Mouse (Mus musculus) forebrain, embryonic 11.5 days (tissue): ENCODE results near the gene Nfasc. TPM values are rescaled to one million over a fixed set of nuclear protein-coding genes. Genes with fewer than 3 reads are reported as not detected.

Source experiments
- ATAC-seq: fragments of 200-750 bp; cut with Nextera tagmentation; replicated peaks from 2 replicates; pipeline ENCODE4 v1.8.0; 2017; ENCODE audit warnings: moderate TSS enrichment; ENCODE audit not compliant: low FRiP score
- DNase-seq: peaks from one replicate; pipeline ENCODE4 v3.0.0-alpha.2; 2017; ENCODE audit warnings: low spot score
- H3K27ac ChIP-seq: fragments of 300-500 bp; sonication (generic); 2 replicates; pipeline ENCODE4 v1.5.1; 2014; ENCODE audit warnings: low read depth, low read length
- H3K27me3 ChIP-seq: fragments of 300-500 bp; sonication (generic); 2 replicates; pipeline ENCODE4 v1.6.1; 2014; ENCODE audit warnings: mild to moderate bottlenecking, low read length, mixed read lengths; ENCODE audit not compliant: control insufficient read depth, insufficient read depth
- H3K36me3 ChIP-seq: fragments of 300-500 bp; sonication (generic); 2 replicates; pipeline ENCODE4 v1.6.1; 2014; ENCODE audit warnings: mild to moderate bottlenecking, low read length, moderate library complexity, mixed read lengths; ENCODE audit not compliant: control insufficient read depth, insufficient read depth
- H3K4me1 ChIP-seq: fragments of 300-500 bp; sonication (generic); replicated peaks from 2 replicates; pipeline ENCODE4 v1.6.1; 2014; ENCODE audit warnings: low read length, mixed read lengths; ENCODE audit not compliant: control insufficient read depth, insufficient read depth
- H3K4me2 ChIP-seq: fragments of 300-500 bp; sonication (generic); 2 replicates; pipeline ENCODE4 v1.6.1; 2014; ENCODE audit warnings: low read depth, mild to moderate bottlenecking, low read length, moderate library complexity, mixed read lengths; ENCODE audit not compliant: severe bottlenecking
- H3K4me3 ChIP-seq: fragments of 300-500 bp; sonication (generic); 2 replicates; pipeline ENCODE4 v1.5.1; 2014; ENCODE audit warnings: low read depth, low read length
- H3K9ac ChIP-seq: fragments of 300-500 bp; sonication (generic); 2 replicates; pipeline ENCODE4 v1.6.1; 2014; ENCODE audit warnings: low read length
- H3K9me3 ChIP-seq: fragments of 300-500 bp; sonication (generic); 2 replicates; pipeline ENCODE4 v1.6.1; 2016; ENCODE audit warnings: low read length, mixed read lengths; ENCODE audit not compliant: control insufficient read depth
- WGBS: fragments of 180-500 bp; shearing (Covaris S2); extraction: QIAGEN DNeasy Blood & Tissue Kit; methylation state at CpG from one replicate; pipeline ENCODE4 v1.1.7; 2014; 5-methylcytosine and 5-hydroxymethylcytosine counted together
- polyA plus RNA-seq: library from polyadenylated mRNA; unstranded; fragments of >200 nt; fragmentation: Nextera tagmentation; extraction: Ambion mirVana; gene quantifications from 2 replicates; pipeline ENCODE4 v1.2.1, GENCODE M21; 2014

Gene Nfasc
- polyA plus RNA-seq, 1 experiment from 2014 or later: 19.9 TPM

DNA sequence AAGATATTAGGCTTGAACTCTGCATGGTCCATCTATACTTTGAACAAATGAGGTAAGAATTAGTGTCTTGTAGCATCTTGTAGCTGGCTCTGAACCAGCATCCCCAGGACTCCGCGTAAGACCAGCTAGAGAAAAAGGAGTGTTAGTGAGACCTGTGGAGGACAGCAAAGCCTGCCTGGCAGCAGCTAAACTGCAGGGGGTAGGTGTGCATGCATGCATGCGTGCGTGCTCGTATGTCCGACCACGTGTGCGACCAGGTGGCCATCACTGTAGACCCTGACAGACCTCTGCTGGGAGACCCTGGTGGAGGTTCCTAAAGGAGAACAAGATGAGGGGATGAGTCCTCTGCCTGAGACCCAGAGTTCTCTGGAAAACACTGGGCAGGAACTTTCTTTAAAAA lies 113.4 kb downstream of the Nfasc start:
- 89% methylated on average over 8 of the region's 8 CpGs for WGBS

DNA sequence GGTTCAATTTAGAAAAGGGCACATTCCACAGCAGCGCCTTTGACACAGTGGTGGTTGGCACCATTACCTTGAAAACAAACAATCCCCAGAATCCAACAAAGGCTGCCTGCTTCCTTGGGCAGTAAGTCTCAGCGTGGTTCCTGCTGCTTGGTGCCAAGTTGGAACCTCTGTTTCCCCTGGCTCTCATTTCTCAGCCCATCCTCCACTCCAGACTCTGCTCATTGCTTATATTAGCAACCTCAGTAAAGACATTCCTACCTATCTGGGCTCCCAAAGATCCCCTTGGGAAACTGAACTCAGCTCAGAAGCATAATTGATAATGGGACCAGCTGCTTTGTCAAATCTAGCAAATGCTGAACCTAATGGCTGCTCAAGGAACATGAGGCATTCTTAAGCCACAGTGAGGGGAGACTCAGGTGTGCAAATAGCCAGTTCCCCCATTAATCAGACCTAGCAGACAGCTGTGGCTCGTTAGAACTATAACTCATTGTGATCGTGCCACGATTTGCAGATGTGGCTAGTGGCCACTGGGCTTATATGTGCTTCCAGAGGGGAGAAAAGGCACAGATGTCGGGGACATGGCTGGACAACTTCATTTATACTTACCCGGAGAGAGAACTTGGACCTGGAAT lies 115.4 kb downstream of the Nfasc start:
- Histone ChIP-seq H3K9me3 (no peaks in the 10 kb centered on the region), H3K27ac (no peak overlapping the region), H3K4me3 (no peak overlapping the region), H3K27me3 (no peaks in the 10 kb centered on the region), H3K4me1 (no peaks in the 10 kb centered on the region), H3K4me2 (no peak overlapping the region), H3K36me3 (no peaks in the 10 kb centered on the region), H3K9ac (no peak overlapping the region)
- no peak for DNase-seq
- ATAC-seq: no peak
- WGBS: 80% methylated on average over 7 of the region's 7 CpGs

More for the DNA sequence above, 113.4 kb downstream of the Nfasc start:
- Histone ChIP-seq H3K4me1 (no peaks in the 10 kb centered on the region), H3K9ac (no peak overlapping the region), H3K27me3 (no peaks in the 10 kb centered on the region), H3K4me3 (no peak overlapping the region), H3K4me2 (no peak overlapping the region), H3K27ac (no peak overlapping the region), H3K36me3 (no peaks in the 10 kb centered on the region), H3K9me3 (no peaks in the 10 kb centered on the region)
- ATAC-seq (no peak), DNase-seq (no peak)

DNA sequence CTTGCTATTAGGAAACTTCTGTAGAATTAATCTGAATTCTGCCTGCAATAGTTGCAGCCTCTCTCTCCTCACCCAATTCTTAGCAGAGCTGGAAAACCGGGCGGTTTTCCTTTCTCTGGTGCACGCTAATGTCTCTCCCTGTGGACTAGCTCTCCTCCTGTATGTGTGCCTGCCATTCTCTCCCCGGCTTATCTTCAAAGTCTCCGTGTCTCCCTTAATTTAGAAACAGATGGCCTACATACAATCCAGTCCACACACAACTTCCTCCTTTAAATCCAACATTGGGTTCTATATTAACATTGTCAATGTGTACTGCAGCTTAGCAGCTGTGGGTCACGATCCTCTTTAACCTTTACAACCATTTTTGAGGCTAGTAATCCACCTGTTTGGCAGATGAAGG lies 116.6 kb downstream of the Nfasc start:
- Histone ChIP-seq H3K9me3 (no peaks in the 10 kb centered on the region), H3K36me3 (no peaks in the 10 kb centered on the region), H3K4me3 (no peak overlapping the region), H3K4me2 (no peak overlapping the region), H3K4me1 (no peaks in the 10 kb centered on the region), H3K9ac (no peak overlapping the region), H3K27ac (no peak overlapping the region), H3K27me3 (no peaks in the 10 kb centered on the region)
- DNase-seq (no peak), ATAC-seq (no peak)
- 88% methylated on average over 6 of the region's 6 CpGs for WGBS

DNA sequence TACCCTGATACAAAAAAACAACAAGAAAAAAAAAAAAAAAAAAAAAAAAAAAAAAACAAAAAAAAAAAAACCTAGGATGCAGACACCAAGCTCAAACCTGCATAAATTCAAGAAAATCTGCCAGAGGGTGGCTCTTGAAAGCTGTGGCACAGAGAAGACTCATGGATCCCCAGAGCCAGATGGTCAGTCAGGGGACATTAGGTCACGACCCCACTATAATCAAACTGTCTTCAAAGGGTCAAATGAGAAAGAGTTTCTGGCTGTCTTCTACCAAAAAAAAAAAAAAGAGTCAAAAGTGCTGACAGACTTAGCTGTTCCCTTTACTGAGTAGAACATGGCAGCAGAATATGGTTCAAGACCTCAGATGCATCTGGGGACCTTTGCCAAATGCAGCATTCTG lies 117.1 kb downstream of the Nfasc start:
- no peak overlapping the region for H3K9ac ChIP-seq
- H3K4me3 ChIP-seq: no peak overlapping the region
- no peaks in the 10 kb centered on the region for H3K27me3 ChIP-seq
- no peaks in the 10 kb centered on the region for H3K9me3 ChIP-seq
- DNase-seq: no peak
- no peaks in the 10 kb centered on the region for H3K36me3 ChIP-seq
- H3K4me2 ChIP-seq: no peak overlapping the region
- 63% methylated on average over 1 of the region's 1 CpGs for WGBS
- ATAC-seq: no peak
- no peaks in the 10 kb centered on the region for H3K4me1 ChIP-seq
- no peak overlapping the region for H3K27ac ChIP-seq

DNA sequence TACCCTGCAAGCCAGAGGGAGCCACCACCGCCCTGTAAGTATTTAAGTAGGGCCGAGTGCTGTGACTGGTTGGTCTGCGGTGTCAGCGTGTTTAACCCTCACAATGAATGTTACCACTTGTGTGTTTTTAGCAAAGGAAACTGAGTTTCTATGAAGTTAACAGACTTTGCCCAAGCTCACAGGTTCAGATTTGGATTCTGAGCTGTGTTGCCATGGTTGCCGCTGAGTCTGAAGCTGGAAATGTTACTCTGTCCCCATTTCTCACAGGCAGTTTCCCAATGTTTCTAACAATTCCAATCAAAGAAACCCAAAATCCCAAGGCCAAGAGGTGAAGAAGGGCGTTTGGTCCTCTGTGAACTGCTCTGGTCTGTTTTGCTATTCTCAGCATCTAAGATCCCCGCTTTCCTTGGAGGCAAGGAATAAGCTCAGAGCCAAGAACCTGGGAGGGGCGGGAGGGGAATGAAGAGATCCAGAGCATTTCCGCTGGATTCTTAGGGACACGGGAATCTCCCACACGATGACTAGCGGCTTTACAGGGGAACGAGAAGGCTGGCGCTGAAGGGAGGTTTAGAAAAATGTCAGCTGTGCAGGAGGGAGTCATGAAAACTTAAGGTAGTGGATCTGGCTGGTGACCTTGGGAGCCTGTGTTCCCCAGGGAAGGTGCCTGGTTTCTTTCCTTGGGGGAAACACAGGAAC lies 117.8 kb downstream of the Nfasc start:
- Histone ChIP-seq H3K4me1 (no peaks in the 10 kb centered on the region), H3K27ac (no peak overlapping the region), H3K4me2 (no peak overlapping the region), H3K4me3 (no peak overlapping the region), H3K36me3 (no peaks in the 10 kb centered on the region), H3K27me3 (no peaks in the 10 kb centered on the region), H3K9me3 (no peaks in the 10 kb centered on the region), H3K9ac (no peak overlapping the region)
- 70% methylated on average over 14 of the region's 14 CpGs for WGBS
- DNase-seq (no peak), ATAC-seq (no peak)

DNA sequence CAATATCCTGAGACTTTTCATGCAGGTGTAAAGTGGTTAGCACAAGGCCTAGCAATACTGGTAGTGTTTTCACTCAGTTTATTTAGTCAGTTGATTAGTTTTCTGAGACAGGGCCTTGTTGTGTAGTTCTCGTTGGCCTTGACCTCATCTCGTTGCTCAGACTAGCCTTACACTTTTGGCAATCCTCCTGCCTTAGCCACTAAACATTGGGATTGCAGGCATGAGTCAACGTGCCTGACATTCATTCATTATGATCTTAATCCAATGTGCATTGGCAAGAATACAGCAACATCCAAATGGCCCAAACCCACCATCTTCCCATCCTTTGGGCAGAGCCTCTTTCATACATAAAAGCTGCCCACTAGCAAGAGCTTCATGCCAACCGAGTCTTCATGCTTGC lies 129.5 kb downstream of the Nfasc start:
- no peak overlapping the region for H3K27ac ChIP-seq
- no peak for ATAC-seq
- no peak overlapping the region for H3K4me2 ChIP-seq
- H3K9ac ChIP-seq: no peak overlapping the region
- H3K27me3 ChIP-seq: no peaks in the 10 kb centered on the region
- no peak for DNase-seq
- no peaks in the 10 kb centered on the region for H3K9me3 ChIP-seq
- no peak overlapping the region for H3K4me3 ChIP-seq
- 85% methylated on average over 4 of the region's 4 CpGs for WGBS
- no peaks in the 10 kb centered on the region for H3K36me3 ChIP-seq
- H3K4me1 ChIP-seq: no peaks in the 10 kb centered on the region

DNA sequence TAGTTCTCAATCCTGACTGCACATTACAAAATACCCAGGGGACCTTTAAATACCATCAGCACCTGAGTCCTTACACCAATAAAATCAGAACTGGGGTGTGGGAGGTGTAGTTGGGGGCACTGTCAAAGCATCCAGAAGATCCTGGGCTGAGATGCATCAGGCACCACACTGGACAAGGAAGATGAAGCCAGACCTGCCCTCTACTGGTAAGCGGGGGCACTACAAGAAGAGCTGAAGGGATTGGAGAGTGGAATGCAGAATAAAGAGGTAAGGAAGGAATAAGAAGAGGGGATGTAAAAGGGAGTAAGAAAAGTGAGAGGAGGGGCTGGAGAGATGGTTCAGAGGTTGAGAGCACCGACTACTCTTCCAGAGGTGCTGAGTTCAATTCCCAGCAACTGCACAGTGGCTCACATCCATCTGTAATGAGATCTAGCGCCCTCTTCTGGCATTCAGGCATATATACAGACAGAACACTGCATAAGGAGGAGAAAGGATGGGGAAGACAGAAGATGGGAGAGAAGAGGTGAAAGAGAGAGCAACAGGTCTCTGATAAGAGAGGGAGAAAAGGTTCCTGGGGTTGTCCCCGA lies 132.5 kb downstream of the Nfasc start:
- H3K4me2 ChIP-seq: no peak overlapping the region
- ATAC-seq (no peak; the same call in 1 of the 2 replicates), DNase-seq (peak; percentile 80)
- no peak overlapping the region for H3K4me3 ChIP-seq
- no peaks in the 10 kb centered on the region for H3K27me3 ChIP-seq
- H3K36me3 ChIP-seq: no peaks in the 10 kb centered on the region
- no peaks in the 10 kb centered on the region for H3K9me3 ChIP-seq
- H3K27ac ChIP-seq: no peak overlapping the region
- 30% methylated on average over 4 of the region's 4 CpGs for WGBS
- no peak overlapping the region for H3K9ac ChIP-seq
- no peaks in the 10 kb centered on the region for H3K4me1 ChIP-seq

DNA sequence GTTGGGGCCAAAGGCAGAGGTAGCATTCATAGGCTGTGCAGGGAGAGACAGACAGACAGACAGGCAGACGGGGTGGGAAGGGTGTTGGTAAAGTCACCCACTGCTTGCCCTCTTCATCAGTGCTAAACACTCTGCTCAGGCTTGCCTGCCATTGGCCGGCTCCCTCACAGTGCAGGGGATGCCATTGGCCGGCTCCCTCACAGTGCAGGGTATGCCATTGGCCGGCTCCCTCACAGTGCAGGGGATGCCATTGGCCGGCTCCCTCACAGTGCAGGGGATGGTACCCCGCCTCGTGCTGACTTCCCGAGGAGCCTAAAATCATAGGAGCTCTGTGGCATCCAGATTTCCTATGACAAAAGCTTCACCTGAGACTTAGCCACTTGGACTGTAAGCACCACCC lies 139.4 kb downstream of the Nfasc start:
- ATAC-seq (0 out of 2 replicates have a peak, but pooled peaks have one; percentile 36), DNase-seq (no peak)
- WGBS: 51% methylated on average over 8 of the region's 8 CpGs
- H3K9me3 ChIP-seq: no peaks in the 10 kb centered on the region
- no peaks in the 10 kb centered on the region for H3K4me1 ChIP-seq
- no peaks in the 10 kb centered on the region for H3K27me3 ChIP-seq
- H3K36me3 ChIP-seq: no peaks in the 10 kb centered on the region
- H3K9ac ChIP-seq: no peak overlapping the region
- no peak overlapping the region for H3K27ac ChIP-seq
- H3K4me3 ChIP-seq: no peak overlapping the region
- no peak overlapping the region for H3K4me2 ChIP-seq
